Mouse (Mus musculus) MEL-GATA-1-ER (cell line): Measurements from ENCODE around the gene 3110040N11Rik.
"Not testable (repeated sequence)": the region's sequence is repeated elsewhere in the genome, so short reads cannot be mapped to it uniquely, and the experiment has no call there.

Source experiments
- DNase-seq: peaks from one replicate; pipeline ENCODE4 v3.0.0-alpha.2; 2012; ENCODE audit warnings: low read depth; ENCODE audit errors: extremely low read depth

3110040N11Rik gene

DNA sequence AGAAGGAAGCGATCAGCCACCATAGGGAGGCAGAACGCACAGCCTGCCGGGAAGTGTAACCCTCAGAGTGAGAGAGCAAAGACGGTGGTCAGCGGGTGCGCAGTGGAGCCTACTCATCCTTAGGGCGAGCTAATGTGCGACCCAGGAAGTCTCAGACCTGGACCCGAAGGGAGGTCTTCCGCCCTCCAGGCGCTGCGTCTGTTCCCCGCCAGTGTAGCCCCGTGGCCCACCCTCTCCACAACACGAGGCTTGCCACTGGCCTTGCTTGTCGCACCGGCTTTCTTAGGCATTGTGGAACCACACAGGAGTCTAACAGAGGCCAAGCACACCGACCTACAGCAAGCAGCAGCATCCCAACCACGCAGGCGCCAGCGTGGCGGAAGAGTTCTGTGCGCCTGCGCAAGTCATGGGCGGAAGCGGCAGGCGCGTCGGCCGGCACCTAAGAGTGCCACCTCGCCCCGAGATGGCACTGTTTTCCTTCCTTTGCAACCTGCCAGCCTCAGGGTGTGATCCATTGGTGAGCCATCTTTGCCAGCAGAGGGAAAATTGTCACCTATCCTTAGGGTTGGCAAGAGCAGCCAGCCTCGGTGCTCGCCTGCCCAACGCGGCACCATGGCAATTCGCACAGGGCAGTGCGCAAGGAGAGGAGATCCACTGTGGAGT is at the start of gene 3110040N11Rik:
Gene 3110040N11Rik, minus strand, starts transcription at position 384 of the 663 bp plus-strand sequence.
- DNase-seq, result peak; percentile 76

- DNase-seq, result not testable (repeated sequence)
These were observed 48.5 kb upstream of the 3110040N11Rik start for GRCm38 (mm10) chr7:81837771-81838170.

DNA sequence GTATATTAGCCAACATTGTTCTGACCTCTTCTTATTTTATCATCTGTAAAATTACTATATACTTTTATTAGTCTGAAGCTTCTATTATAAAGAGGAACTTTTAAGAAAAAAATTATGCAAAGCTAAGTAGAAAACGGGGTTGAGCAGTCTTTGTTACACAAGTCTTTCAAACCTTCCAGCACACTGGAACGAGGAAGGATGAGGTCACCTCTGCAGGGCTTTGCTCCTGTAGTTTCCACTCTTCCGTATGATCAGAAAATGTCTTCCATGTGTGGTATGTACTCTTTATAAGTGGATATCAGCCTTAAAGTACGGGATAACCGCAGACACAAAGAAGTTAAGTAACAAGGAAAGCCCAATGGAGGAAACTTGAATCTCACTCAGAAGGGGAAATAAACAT is 46.2 kb upstream of the 3110040N11Rik start:
- DNase-seq, result no peak

GRCm38 (mm10) chr7:81834847-81835246 is 45.6 kb upstream of the 3110040N11Rik start:
- DNase-seq, result no peak

DNA sequence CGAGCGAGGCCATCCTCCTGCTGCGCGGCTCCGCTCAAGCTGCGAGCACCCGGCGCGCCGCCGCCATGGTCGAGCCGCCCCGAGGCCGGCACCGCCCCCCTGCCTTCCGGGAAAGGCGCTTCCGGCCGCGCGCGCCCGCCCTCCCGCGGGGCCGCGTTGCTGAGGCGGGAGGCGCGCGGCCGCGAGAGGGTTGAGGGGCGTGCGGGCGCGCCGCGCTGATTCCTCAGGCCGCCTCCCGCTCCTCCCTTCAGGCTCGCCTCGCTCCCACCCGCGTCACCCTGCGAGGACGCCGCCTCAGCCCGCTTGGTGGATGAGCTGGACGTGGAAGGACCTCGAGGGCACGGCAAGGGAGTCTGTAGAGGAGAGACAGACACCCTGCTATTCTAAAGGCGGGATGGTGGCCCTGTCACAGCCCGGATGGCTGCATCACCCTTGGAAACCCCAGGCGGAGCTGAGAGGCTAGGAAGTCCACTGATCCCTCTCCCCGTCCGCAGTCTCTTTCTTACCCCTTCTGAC is 40.2 kb upstream of the 3110040N11Rik start, which contains the start of gene Btbd1:
Gene Btbd1, minus strand, starts transcription at position 53 of the 516 bp plus-strand sequence.
- DNase-seq, result no peak

DNA sequence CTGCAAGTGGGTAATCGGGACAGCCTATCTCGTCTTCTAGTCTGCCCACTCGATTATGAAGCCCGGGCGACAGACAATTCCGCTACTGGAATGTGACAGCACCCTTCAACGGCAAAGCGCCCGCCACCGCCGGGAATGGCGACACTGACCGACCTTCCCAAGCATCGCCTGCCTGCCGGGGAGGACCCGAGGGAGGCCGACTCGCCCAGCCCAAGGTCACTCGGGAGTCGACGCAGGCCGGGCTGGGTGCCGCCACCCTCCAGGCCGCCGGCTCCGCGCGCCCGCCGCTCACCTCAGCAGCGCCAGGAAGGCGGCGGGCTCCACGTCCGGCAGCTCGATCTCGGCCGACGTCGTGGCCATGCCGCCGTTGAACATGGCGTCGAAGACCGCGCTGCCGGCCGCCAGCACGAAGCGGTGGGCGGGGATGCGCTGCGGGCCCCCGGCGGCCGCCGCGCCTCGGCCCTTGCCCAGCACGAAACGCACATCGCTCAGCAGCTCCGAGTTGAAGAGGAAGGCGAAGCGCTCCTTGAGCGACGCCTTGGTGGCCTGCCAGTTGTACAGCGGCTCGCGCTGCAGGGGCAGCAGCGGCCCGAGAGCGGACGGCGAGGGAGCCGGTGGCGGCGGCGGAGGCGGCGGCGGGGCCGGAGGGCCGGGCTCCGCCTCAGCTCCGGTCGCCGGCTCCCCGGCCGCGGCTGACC is 39.6 kb upstream of the 3110040N11Rik start:
- no peak for DNase-seq

GRCm38 (mm10) chr7:81827806-81828667 is 38.8 kb upstream of the 3110040N11Rik start:
- DNase-seq, result no peak

GRCm38 (mm10) chr7:81825381-81825780 is 36.1 kb upstream of the 3110040N11Rik start:
- DNase-seq, result no peak

- DNase-seq, result no peak
These were observed 35.6 kb upstream of the 3110040N11Rik start for GRCm38 (mm10) chr7:81824906-81825305.

DNA sequence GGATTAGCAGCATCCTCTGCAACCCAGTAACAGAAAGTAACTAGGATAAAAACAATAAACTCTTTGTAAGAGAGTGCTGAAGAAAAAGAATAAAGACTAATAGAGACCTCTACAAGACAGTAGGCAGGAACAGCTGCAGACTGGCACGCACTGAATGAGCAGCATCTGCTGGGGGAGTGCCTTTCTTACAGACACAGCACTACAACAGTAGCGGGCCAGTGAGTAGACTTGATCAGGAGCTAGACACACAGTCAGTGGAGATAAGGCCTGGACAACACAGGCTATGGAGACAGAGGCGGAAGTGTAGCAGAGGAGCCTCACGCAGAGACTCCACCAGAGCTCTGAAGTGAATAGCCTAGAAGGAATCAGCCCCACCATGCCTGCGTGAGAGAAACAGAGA is 16.8 kb upstream of the 3110040N11Rik start:
- no peak for DNase-seq

DNA sequence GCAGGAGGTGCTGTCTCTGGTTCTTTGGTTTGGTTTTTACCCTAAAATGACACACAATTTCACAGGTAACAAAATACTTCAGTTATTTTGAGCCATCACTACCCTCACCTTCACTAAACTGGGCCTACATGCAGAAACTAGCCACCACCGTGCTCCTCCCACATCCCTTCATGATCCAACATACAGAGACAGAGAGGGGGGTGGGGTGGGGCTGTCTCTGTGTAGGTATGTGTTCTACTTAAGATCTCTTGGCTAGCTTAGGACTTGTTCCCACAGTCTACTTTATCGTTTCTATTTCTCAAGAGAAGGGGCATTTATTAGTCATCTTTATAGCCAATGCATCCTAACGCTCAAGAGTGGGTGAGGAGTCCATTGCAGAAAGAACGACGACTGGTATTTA is 742 bp downstream of the 3110040N11Rik start:
- peak; percentile 29 for DNase-seq

GRCm38 (mm10) chr7:81777667-81778218 is 11.5 kb downstream of the 3110040N11Rik start:
- no peak for DNase-seq

- no peak for DNase-seq
These were observed 14.0 kb downstream of the 3110040N11Rik start for GRCm38 (mm10) chr7:81775325-81775724.

GRCm38 (mm10) chr7:81772786-81773539 is 16.3 kb downstream of the 3110040N11Rik start:
- DNase-seq, result peak; percentile 89

DNA sequence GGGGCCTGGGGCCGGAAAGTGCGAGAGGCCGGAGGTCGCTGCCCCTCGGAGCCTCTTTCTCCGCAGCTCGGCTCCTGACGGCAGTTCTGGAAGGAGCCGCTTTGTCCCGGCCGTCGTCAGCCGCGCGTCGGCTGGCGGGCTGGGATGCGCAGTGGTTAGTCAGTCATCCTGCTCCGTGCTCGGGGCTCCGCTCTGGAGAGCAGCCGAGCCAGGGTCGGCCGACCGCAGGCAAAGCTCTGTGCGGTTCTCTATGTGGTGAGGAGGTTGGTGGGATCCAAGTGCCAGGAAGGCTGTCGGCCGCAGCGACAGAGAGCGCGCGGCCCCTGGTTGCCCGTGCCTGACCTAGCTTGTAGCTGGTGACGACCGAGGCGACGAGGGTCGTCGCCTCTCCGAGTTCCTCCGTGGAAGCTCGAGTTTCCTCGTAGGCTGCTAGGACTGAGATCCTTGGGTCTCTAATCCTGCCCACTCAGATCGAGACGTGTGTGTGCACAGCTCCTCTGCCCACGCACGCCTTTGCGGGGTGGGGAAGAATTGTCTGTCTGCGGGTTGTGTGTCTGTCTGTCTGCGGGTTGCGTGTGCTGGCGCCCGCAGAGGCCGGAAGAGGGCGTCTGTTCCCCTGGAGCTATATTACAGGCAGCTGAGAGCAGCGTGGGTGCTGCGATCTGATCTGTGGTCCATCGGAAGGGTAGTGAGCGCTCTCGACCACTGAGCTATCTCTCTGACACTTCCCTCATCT is 26.0 kb downstream of the 3110040N11Rik start:
- DNase-seq, result peak; percentile 47

DNA sequence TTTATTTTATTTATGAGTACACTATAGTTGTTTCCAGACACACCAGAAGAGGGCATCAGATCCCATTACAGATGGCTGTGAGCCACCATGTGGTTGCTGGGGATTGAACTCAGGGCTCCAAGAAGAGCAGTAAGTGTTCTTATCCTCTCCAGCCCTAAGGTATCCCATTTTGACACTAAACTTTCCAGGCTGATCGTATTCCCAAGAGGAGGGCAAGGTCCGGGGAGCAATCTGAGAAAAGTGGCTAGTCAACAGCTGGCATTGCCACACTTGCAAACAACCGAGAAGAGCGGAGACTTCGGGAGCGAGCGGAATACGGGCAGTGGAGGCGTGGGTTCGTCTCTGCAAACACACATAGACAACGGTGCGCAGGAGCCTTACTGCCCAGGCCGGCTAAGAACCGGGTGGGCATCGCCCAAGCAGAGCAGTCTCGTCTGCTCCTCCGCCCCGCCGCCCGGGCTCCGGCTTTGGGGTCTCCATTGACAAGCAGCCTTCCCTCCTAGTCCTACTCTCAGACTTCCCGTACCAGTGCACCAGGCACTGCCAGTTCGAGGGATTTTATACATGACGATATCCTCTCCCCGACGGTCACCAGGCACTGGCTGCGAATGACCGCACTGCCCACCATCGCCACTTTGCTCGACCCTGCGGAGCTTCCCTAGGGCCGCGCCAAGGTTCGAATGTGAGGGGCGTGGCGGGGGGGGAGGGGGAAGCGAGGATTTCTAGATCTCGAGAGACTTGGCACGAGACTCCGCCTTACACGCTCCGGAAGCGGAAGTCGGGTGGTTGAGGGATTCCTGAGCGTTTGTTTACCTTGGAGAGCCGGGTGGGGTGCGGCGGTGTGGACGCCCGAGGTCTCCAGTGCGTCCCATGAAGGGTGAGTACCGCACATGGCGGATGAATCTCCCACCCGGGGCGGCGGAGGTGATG is 26.8 kb downstream of the 3110040N11Rik start, which contains the start of gene Ramac:
Gene Ramac, plus strand, starts transcription at position 746 of the 930 bp plus-strand sequence.
- peak; percentile 83 for DNase-seq

DNA sequence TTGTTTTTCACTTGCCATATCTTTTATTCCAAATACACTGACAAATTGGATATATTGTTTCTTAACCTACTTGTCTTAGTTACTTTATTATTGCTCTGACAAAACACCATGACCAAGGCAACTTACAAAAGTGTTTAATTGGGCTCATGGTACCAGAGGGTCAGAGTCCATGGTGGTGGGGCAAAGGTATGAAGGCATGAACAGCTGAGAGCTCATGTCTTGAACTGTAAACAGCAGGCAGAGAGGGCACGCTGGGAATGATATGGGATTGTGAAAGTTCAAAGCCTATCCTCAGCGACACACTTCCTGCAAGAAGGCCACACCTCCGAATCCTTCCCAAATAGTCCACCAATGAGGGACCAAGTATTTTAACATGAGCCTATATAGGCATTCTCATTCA is 41.3 kb downstream of the 3110040N11Rik start:
- no peak for DNase-seq

- DNase-seq, result no peak
These were observed 45.1 kb downstream of the 3110040N11Rik start for GRCm38 (mm10) chr7:81744145-81744544.

DNA sequence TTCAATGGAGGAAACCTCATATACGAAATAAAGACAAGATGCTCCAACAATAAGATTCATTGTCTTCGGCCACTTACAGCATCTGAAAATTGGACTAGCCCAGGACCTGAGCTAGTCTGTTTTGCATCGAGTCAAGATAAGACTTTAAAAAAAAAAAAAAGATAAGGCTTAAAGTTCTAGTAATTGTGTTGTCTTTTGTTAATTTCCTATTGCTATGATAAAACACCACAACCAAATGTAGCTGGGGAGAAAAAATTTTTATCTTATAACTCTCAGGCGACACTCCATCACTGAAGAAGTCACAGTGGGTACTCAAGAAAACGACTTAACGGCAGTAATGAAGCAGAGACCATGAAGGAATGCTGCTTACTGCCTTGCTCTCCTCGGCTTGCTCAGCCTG is 49.3 kb downstream of the 3110040N11Rik start:
- DNase-seq, result no peak
